In genomic region chr11:96612596-96612995, GRCm38 (mm10) we compare ENCODE assay signal across 25 mouse cellular contexts.
A peak's percentile ranks its signal among the peaks of the same experiment; 100 is the strongest.
DNase-seq lines count a peak whose midpoint lies in the region; ATAC-seq and TF ChIP-seq lines count a peak whose summit lies in the region.
"Had no signal": no experiment of that assay in that cellular context is flagged by ENCODE, and none has a peak within 500 bp of the region (broad histone marks: within the 10 kb centered on the region; RNA-seq: fewer than 3 reads in every experiment).

No protein-coding gene starts in this region.

- no peaks in the 10 kb centered on the region for H3K27me3 ChIP-seq in intestine, embryonic 14.5 days (replicated peaks; ENCODE audit: control insufficient read depth, insufficient read depth, low read length)
- no peaks in the 10 kb centered on the region for H3K27me3 ChIP-seq in intestine, embryonic 15.5 days (replicated peaks)
- H3K27me3 ChIP-seq in CH12.LX (replicated peaks), result peaks cover 19% of the 10 kb centered on the region
- H3K27me3 ChIP-seq: forebrain, embryonic 12.5 days had no signal

- H3K9me3 ChIP-seq in intestine, embryonic 14.5 days (ENCODE audit: control insufficient read depth, low read length), result no peaks in the 10 kb centered on the region
- no peaks in the 10 kb centered on the region for H3K9me3 ChIP-seq in intestine, embryonic 15.5 days
- no peaks in the 10 kb centered on the region for H3K9me3 ChIP-seq in CH12.LX (replicated peaks; ENCODE audit: low read length)
- H3K9me3 ChIP-seq: embryonic facial prominence, embryonic 13.5 days; embryonic facial prominence, embryonic 15.5 days; forebrain, embryonic 10.5 days; forebrain, embryonic 12.5 days had no signal

- no peaks in the 10 kb centered on the region for H3K36me3 ChIP-seq in intestine, embryonic 14.5 days (ENCODE audit: control insufficient read depth, insufficient read depth, low read length)
- no peaks in the 10 kb centered on the region for H3K36me3 ChIP-seq in intestine, embryonic 15.5 days
- no peaks in the 10 kb centered on the region for H3K36me3 ChIP-seq in CH12.LX (replicated peaks in 1 of 2; ENCODE audit: control insufficient read depth in 1 of 2, insufficient read depth in 1 of 2, low read length in 1 of 2)
- H3K36me3 ChIP-seq: embryonic facial prominence, embryonic 13.5 days; embryonic facial prominence, embryonic 15.5 days; forebrain, embryonic 10.5 days; forebrain, embryonic 12.5 days had no signal

- ATAC-seq in intestine, embryonic 14.5 days (replicated peaks; ENCODE audit: low FRiP score, low TSS enrichment, low read depth), result no peak
- ATAC-seq in intestine, embryonic 15.5 days, result no peak
- ATAC-seq: activated CD4-positive, CD25-positive, alpha-beta regulatory T cell, adult 4 months; forebrain, embryonic 14.5 days; forebrain, embryonic 16.5 days had no signal

- 89% methylated on average over 11 of the region's 11 CpGs for WGBS in intestine, embryonic 14.5 days
- WGBS in intestine, embryonic 15.5 days, result 82% methylated on average over 11 of the region's 11 CpGs

- TF ChIP-seq EP300 in CH12.LX (IDR thresholded peaks at IDR 0.05; ENCODE audit: low read length), result no peak

- in situ Hi-C loops in CH12.LX (cut with MboI; ENCODE audit: low pct_ligation_motif_present, low pct_unique_long_range_greater_than_20kb, low sequenced_read_pairs), result no loop called here

- H3K4me3 ChIP-seq in intestine, embryonic 14.5 days (ENCODE audit: low read depth, low read length), result no peak overlapping the region
- no peak overlapping the region for H3K4me3 ChIP-seq in intestine, embryonic 15.5 days (replicated peaks)
- no peak overlapping the region for H3K4me3 ChIP-seq in CH12.LX (replicated peaks in 1 of 3; ENCODE audit: low read depth in 2 of 3, low read length in 2 of 3, poor library complexity in 1 of 3)
- H3K4me3 ChIP-seq: embryonic facial prominence, embryonic 13.5 days; embryonic facial prominence, embryonic 15.5 days; erythroblast, embryonic 14.5 days; forebrain, embryonic 10.5 days; forebrain, embryonic 12.5 days had no signal

- TF ChIP-seq RAD21 in CH12.LX (IDR thresholded peaks at IDR 0.05; ENCODE audit: low read depth, low read length), result no peak

- DNase-seq in intestine, embryonic 14.5 days (ENCODE audit: low spot score), result peak; percentile 40
- no peak for DNase-seq in CH12.LX (ENCODE audit: extremely low read depth)
- DNase-seq in ES-CJ7 (ENCODE audit: low read depth, low spot score), result peak; percentile 15
- DNase-seq in testis, postnatal 14 days (ENCODE audit: low spot score), result peak; percentile 28
- no peak for DNase-seq in left cerebral cortex, adult 9 months (ENCODE audit: low spot score in 2 of 2)
- DNase-seq in adrenal gland, adult 18-20 months (ENCODE audit: low spot score in 2 of 2), result no peak
- DNase-seq: adrenal gland, adult 2 months; adrenal gland, postnatal 10 days; adrenal gland, postnatal 25 days; cerebellum, adult 11 months; cerebellum, adult 18-20 months; cerebellum, adult 8-10 months; cerebellum, adult 9-11 months; cerebellum, postnatal 14 days; cerebellum, postnatal 36 days; embryo, embryonic 11 days had no signal

- no peaks in the 10 kb centered on the region for H3K79me2 ChIP-seq in CH12.LX (replicated peaks; ENCODE audit: control insufficient read depth, extremely low read depth, insufficient read depth, poor library complexity, severe bottlenecking)

- no peak for TF ChIP-seq CTCF in CH12.LX (conservative IDR thresholded peaks at IDR 0.05 in 1 of 2, IDR thresholded peaks at IDR 0.05 in 1 of 2; ENCODE audit: low read depth in 2 of 2, low read length in 2 of 2)

- H3K4me2 ChIP-seq in intestine, embryonic 14.5 days (ENCODE audit: low read length), result no peak overlapping the region
- H3K4me2 ChIP-seq in intestine, embryonic 15.5 days (replicated peaks), result no peak overlapping the region
- peak overlapping the region; percentile 38; the same call in 1 of the 2 replicates for H3K4me2 ChIP-seq in CH12.LX (ENCODE audit: insufficient read depth, low read depth, poor library complexity, severe bottlenecking)
- H3K4me2 ChIP-seq: embryonic facial prominence, embryonic 13.5 days; embryonic facial prominence, embryonic 15.5 days; forebrain, embryonic 12.5 days had no signal

- no peak overlapping the region for H3K27ac ChIP-seq in intestine, embryonic 14.5 days (ENCODE audit: low read depth)
- no peak overlapping the region for H3K27ac ChIP-seq in intestine, embryonic 15.5 days
- no peak overlapping the region for H3K27ac ChIP-seq in CH12.LX (ENCODE audit: insufficient read depth, low read depth)
- H3K27ac ChIP-seq: embryonic facial prominence, embryonic 13.5 days; embryonic facial prominence, embryonic 15.5 days; forebrain, embryonic 10.5 days; forebrain, embryonic 12.5 days had no signal

- 0 out of 2 replicates have a peak, but pooled peaks have one; percentile 26 for TF ChIP-seq POLR2A in CH12.LX (IDR thresholded peaks at IDR 0.05; ENCODE audit: low read depth, low read length)

- no peaks in the 10 kb centered on the region for H3K4me1 ChIP-seq in intestine, embryonic 14.5 days (replicated peaks; ENCODE audit: control insufficient read depth, insufficient read depth, low read length)
- H3K4me1 ChIP-seq in intestine, embryonic 15.5 days (replicated peaks), result no peaks in the 10 kb centered on the region
- no peaks in the 10 kb centered on the region for H3K4me1 ChIP-seq in CH12.LX (ENCODE audit: control insufficient read depth in 1 of 2, insufficient read depth in 2 of 2)
- H3K4me1 ChIP-seq: embryonic facial prominence, embryonic 13.5 days; embryonic facial prominence, embryonic 15.5 days; forebrain, embryonic 10.5 days; forebrain, embryonic 12.5 days had no signal

- H3K9ac ChIP-seq in intestine, embryonic 14.5 days (ENCODE audit: low read length), result no peak overlapping the region
- H3K9ac ChIP-seq in intestine, embryonic 15.5 days, result no peak overlapping the region
- H3K9ac ChIP-seq in CH12.LX (ENCODE audit: insufficient read depth, low read depth), result no peak overlapping the region
- H3K9ac ChIP-seq: embryonic facial prominence, embryonic 13.5 days; embryonic facial prominence, embryonic 15.5 days; forebrain, embryonic 12.5 days had no signal

- dilution Hi-C loops in CH12.LX (cut with MboI; ENCODE audit: extremely low pct_ligation_motif_present, extremely low pct_unique_long_range_greater_than_20kb, low sequenced_read_pairs), result no loop called here

TF ChIP-seq in CH12.LX, 34 proteins besides CTCF, POLR2A, EP300 and RAD21:
- TF ChIP-seq USF2 (conservative IDR thresholded peaks at IDR 0.05; ENCODE audit: low read depth, low read length) (no peak), JUN (IDR thresholded peaks at IDR 0.05; ENCODE audit: insufficient read depth, low read depth, low read length) (no peak), MAFK (IDR thresholded peaks at IDR 0.05; ENCODE audit: insufficient replicate concordance, low read length) (no peak), HCFC1 (IDR thresholded peaks at IDR 0.05; ENCODE audit: low read depth, low read length) (peak; percentile 30; the same call in 1 of the 2 replicates), NELFE (IDR thresholded peaks at IDR 0.05; ENCODE audit: low read depth, low read length) (no peak), TBP (conservative IDR thresholded peaks at IDR 0.05; ENCODE audit: low read depth, low read length) (no peak), MEF2A (IDR thresholded peaks at IDR 0.05; ENCODE audit: borderline replicate concordance, low read depth, low read length) (no peak), ETS1 (conservative IDR thresholded peaks at IDR 0.05; ENCODE audit: low read depth, low read length) (no peak), CHD1 (IDR thresholded peaks at IDR 0.05; ENCODE audit: low read depth, low read length) (no peak), ELF1 (IDR thresholded peaks at IDR 0.05; ENCODE audit: low read depth, low read length) (peak; percentile 68), ZKSCAN1 (IDR thresholded peaks at IDR 0.05; ENCODE audit: borderline replicate concordance, low read depth, low read length) (no peak), UBTF (IDR thresholded peaks at IDR 0.05; ENCODE audit: low read depth, low read length) (no peak), JUND (conservative IDR thresholded peaks at IDR 0.05; ENCODE audit: low read depth, low read length) (no peak), POLR2AphosphoS2 (IDR thresholded peaks at IDR 0.05; ENCODE audit: low read depth, low read length) (no peak), BHLHE40 (IDR thresholded peaks at IDR 0.05; ENCODE audit: low read depth, low read length) (no peak)

Comparison
In these comparisons a context has a peak if more than half of its experiments do, and no peak if none do; other contexts are left out.
1. DNase-seq: peak in intestine, embryonic 14.5 days (single experiment), ES-CJ7 (single experiment) and testis, postnatal 14 days (single experiment); none in CH12.LX (single experiment), left cerebral cortex, adult 9 months (0 of 2) and adrenal gland, adult 18-20 months (0 of 2).